Mouse (Mus musculus): ENCODE results near the gene Erc1.
A peak's percentile ranks its signal among the peaks of the same experiment; 100 is the strongest.

Gene Erc1

GRCm38 (mm10) chr6:119808726-119809505 lies 39.1 kb downstream of the Erc1 start:
- DNase-seq (ENCODE audit: extremely low spot score, low spot score): no peak

- DNase-seq (ENCODE audit: extremely low spot score, low spot score): no peak
Observed at GRCm38 (mm10) chr6:119803239-119803638, 44.7 kb downstream of the Erc1 start.

GRCm38 (mm10) chr6:119796911-119797486 lies 51.0 kb downstream of the Erc1 start:
- DNase-seq (ENCODE audit: extremely low spot score, low spot score): no peak

- no peak for DNase-seq (ENCODE audit: extremely low spot score, low spot score)
Observed at GRCm38 (mm10) chr6:119796291-119796690, 51.7 kb downstream of the Erc1 start.

- peak; percentile 39 for DNase-seq (ENCODE audit: extremely low spot score, low spot score)
Observed at GRCm38 (mm10) chr6:119792562-119792961, 55.4 kb downstream of the Erc1 start.

GRCm38 (mm10) chr6:119782416-119782815 lies 65.6 kb downstream of the Erc1 start:
- no peak for DNase-seq (ENCODE audit: extremely low spot score, low spot score)

- no peak for DNase-seq (ENCODE audit: extremely low spot score, low spot score)
Observed at GRCm38 (mm10) chr6:119781109-119781508, 66.9 kb downstream of the Erc1 start.

GRCm38 (mm10) chr6:119768778-119769177 lies 79.2 kb downstream of the Erc1 start:
- no peak for DNase-seq (ENCODE audit: extremely low spot score, low spot score)

- no peak for DNase-seq (ENCODE audit: extremely low spot score, low spot score)
Observed at GRCm38 (mm10) chr6:119764355-119764754, 83.6 kb downstream of the Erc1 start.

- DNase-seq (ENCODE audit: extremely low spot score, low spot score): no peak
Observed at GRCm38 (mm10) chr6:119759866-119760265, 88.1 kb downstream of the Erc1 start.

- DNase-seq (ENCODE audit: extremely low spot score, low spot score): no peak
Observed at GRCm38 (mm10) chr6:119758490-119758889, 89.5 kb downstream of the Erc1 start.

- DNase-seq (ENCODE audit: extremely low spot score, low spot score): no peak
Observed at GRCm38 (mm10) chr6:119757796-119758195, 90.2 kb downstream of the Erc1 start.

- DNase-seq (ENCODE audit: extremely low spot score, low spot score): no peak
Observed at GRCm38 (mm10) chr6:119755866-119756265, 92.1 kb downstream of the Erc1 start.

GRCm38 (mm10) chr6:119749093-119749635 lies 98.8 kb downstream of the Erc1 start:
- DNase-seq (ENCODE audit: extremely low spot score, low spot score): no peak

- DNase-seq (ENCODE audit: extremely low spot score, low spot score): no peak
Observed at GRCm38 (mm10) chr6:119741861-119742260, 106.1 kb downstream of the Erc1 start.

- no peak for DNase-seq (ENCODE audit: extremely low spot score, low spot score)
Observed at GRCm38 (mm10) chr6:119740541-119740940, 107.4 kb downstream of the Erc1 start.

- DNase-seq (ENCODE audit: extremely low spot score, low spot score): no peak
Observed at GRCm38 (mm10) chr6:119738638-119739375, 109.2 kb downstream of the Erc1 start.

- DNase-seq (ENCODE audit: extremely low spot score, low spot score): no peak
Observed at GRCm38 (mm10) chr6:119737716-119738115, 110.3 kb downstream of the Erc1 start.

GRCm38 (mm10) chr6:119735937-119736336 lies 112.0 kb downstream of the Erc1 start:
- DNase-seq (ENCODE audit: extremely low spot score, low spot score): no peak

- no peak for DNase-seq (ENCODE audit: extremely low spot score, low spot score)
Observed at GRCm38 (mm10) chr6:119731155-119731554, 116.8 kb downstream of the Erc1 start.

GRCm38 (mm10) chr6:119715234-119715633 lies 132.7 kb downstream of the Erc1 start:
- DNase-seq (ENCODE audit: extremely low spot score, low spot score): no peak

- no peak for DNase-seq (ENCODE audit: extremely low spot score, low spot score)
Observed at GRCm38 (mm10) chr6:119713961-119714360, 134.0 kb downstream of the Erc1 start.
